Mouse (Mus musculus) thymus, adult 2 months (tissue): ENCODE measurements around the gene Gmppa. TPM values are rescaled to one million over a fixed set of nuclear protein-coding genes. Genes with fewer than 3 reads are reported as not detected.

Source experiments
- DNase-seq: peaks from one replicate; pipeline ENCODE4 v3.0.0; 2021
- H3K27ac ChIP-seq: fragments of 200-500 bp; 2 replicates; pipeline ENCODE4 v1.5.1; 2012; ENCODE audit warnings: low read length, control low read depth; ENCODE audit not compliant: control insufficient read depth, insufficient read depth
- H3K27me3 ChIP-seq: fragments of 200-500 bp; 2 replicates; pipeline ENCODE4 v1.6.1; 2012; ENCODE audit warnings: mild to moderate bottlenecking, low read length, moderate library complexity, mixed read lengths; ENCODE audit not compliant: control insufficient read depth, insufficient read depth
- H3K36me3 ChIP-seq: fragments of 200-500 bp; 2 replicates; pipeline ENCODE4 v1.6.1; 2012; ENCODE audit warnings: mild to moderate bottlenecking, low read length, moderate library complexity; ENCODE audit not compliant: control insufficient read depth, insufficient read depth
- H3K4me1 ChIP-seq: fragments of 200-500 bp; replicated peaks from 2 replicates; pipeline ENCODE4 v1.6.1; 2012; ENCODE audit warnings: low read length; ENCODE audit not compliant: control insufficient read depth, insufficient read depth
- H3K4me3 ChIP-seq: fragments of 200-500 bp; 2 replicates; pipeline ENCODE4 v1.5.1; 2012; ENCODE audit warnings: mild to moderate bottlenecking, low read length, control low read depth, moderate library complexity; ENCODE audit not compliant: control insufficient read depth, insufficient read depth
- CTCF ChIP-seq: fragments of 200-500 bp; IDR thresholded peaks from 2 replicates; pipeline ENCODE4 v1.5.1; 2012; ENCODE audit warnings: mild to moderate bottlenecking, control low read depth, low read length, moderate library complexity, borderline replicate concordance; ENCODE audit not compliant: control insufficient read depth, poor library complexity, insufficient read depth; ENCODE audit errors: extremely low read depth
- POLR2A ChIP-seq: fragments of 200-500 bp; IDR thresholded peaks from 2 replicates; pipeline ENCODE4 v1.6.1; 2012; ENCODE audit warnings: mild to moderate bottlenecking, low read length, control low read depth, moderate library complexity; ENCODE audit not compliant: control insufficient read depth, poor library complexity, insufficient read depth; ENCODE audit errors: extremely low read depth
- WGBS: fragments of 180-500 bp; shearing (Covaris S2); methylation state at CpG from one replicate; pipeline ENCODE4 v1.1.7; 2018; 5-methylcytosine and 5-hydroxymethylcytosine counted together
- polyA plus RNA-seq: library from polyadenylated mRNA; depleted of rRNA; stranded (reverse); fragments of >200 nt; gene quantifications from 2 replicates; pipeline ENCODE4 v1.2.3, GENCODE M21; 2012

Gene Gmppa
- polyA plus RNA-seq, 1 experiment: 128 TPM

- no peak overlapping the region for H3K27ac ChIP-seq
- WGBS: 75% methylated on average over 9 of the region's 9 CpGs
- TF ChIP-seq POLR2A (no peak), CTCF (no peak)
These were observed 42.6 kb upstream of the Gmppa start for GRCm38 (mm10) chr1:75393139-75393538.

GRCm38 (mm10) chr1:75393846-75394245, 41.9 kb upstream of the Gmppa start:
- H3K4me1 ChIP-seq: no peaks in the 10 kb centered on the region

More at GRCm38 (mm10) chr1:75393139-75393538, 42.6 kb upstream of the Gmppa start:
- H3K27me3 ChIP-seq: peaks cover 5% of the 10 kb centered on the region; the same call in 1 of the 2 replicates
- no peak for DNase-seq
- H3K4me1 ChIP-seq: no peaks in the 10 kb centered on the region
- H3K4me3 ChIP-seq: no peak overlapping the region
- H3K36me3 ChIP-seq: no peaks in the 10 kb centered on the region

GRCm38 (mm10) chr1:75398761-75399402, 36.8 kb upstream of the Gmppa start:
- Histone ChIP-seq H3K27me3 (no peaks in the 10 kb centered on the region), H3K4me1 (no peaks in the 10 kb centered on the region), H3K27ac (no peak overlapping the region), H3K4me3 (no peak overlapping the region), H3K36me3 (no peaks in the 10 kb centered on the region)
- WGBS: 23% methylated on average over 9 of the region's 9 CpGs
- DNase-seq: peak; percentile 64
- TF ChIP-seq POLR2A (0 out of 2 replicates have a peak, but pooled peaks have one; percentile 23), CTCF (peak; percentile 30; the same call in 1 of the 2 replicates)

More at GRCm38 (mm10) chr1:75393846-75394245, 41.9 kb upstream of the Gmppa start:
- TF ChIP-seq POLR2A: no peak
- Histone ChIP-seq H3K4me3 (no peak overlapping the region), H3K36me3 (no peaks in the 10 kb centered on the region), H3K27me3 (no peaks in the 10 kb centered on the region; the same call in 1 of the 2 replicates), H3K27ac (no peak overlapping the region)
- no peak for DNase-seq
- WGBS: 89% methylated on average over 3 of the region's 3 CpGs

- Histone ChIP-seq H3K27ac (no peak overlapping the region), H3K4me3 (no peak overlapping the region), H3K36me3 (no peaks in the 10 kb centered on the region), H3K4me1 (no peaks in the 10 kb centered on the region), H3K27me3 (no peaks in the 10 kb centered on the region)
- DNase-seq: no peak
- no peak for TF ChIP-seq POLR2A
- no peak for TF ChIP-seq CTCF
- 54% methylated on average over 15 of the region's 15 CpGs for WGBS
These were observed 35.8 kb upstream of the Gmppa start for GRCm38 (mm10) chr1:75399755-75400492.

- no peak overlapping the region for H3K27ac ChIP-seq
- DNase-seq: no peak
- TF ChIP-seq CTCF (no peak), POLR2A (no peak)
- 58% methylated on average over 6 of the region's 6 CpGs for WGBS
- H3K4me3 ChIP-seq: no peak overlapping the region
- H3K27me3 ChIP-seq: no peaks in the 10 kb centered on the region
- H3K36me3 ChIP-seq: no peaks in the 10 kb centered on the region
- H3K4me1 ChIP-seq: no peaks in the 10 kb centered on the region
These were observed 35.1 kb upstream of the Gmppa start for GRCm38 (mm10) chr1:75400493-75401115.

GRCm38 (mm10) chr1:75405547-75405946, 30.2 kb upstream of the Gmppa start:
- Histone ChIP-seq H3K27me3 (no peaks in the 10 kb centered on the region), H3K4me3 (no peak overlapping the region), H3K27ac (no peak overlapping the region), H3K36me3 (no peaks in the 10 kb centered on the region), H3K4me1 (no peaks in the 10 kb centered on the region)
- no peak for DNase-seq
- WGBS: 97% methylated on average over 3 of the region's 3 CpGs
- TF ChIP-seq POLR2A: no peak
- no peak for TF ChIP-seq CTCF
